Mouse (Mus musculus) cortical plate, adult 2 months (tissue): ENCODE results near the gene Olfr646.

Experiments
- CTCF ChIP-seq: fragments of 200-500 bp; IDR thresholded peaks from 2 replicates; pipeline ENCODE4 v1.5.1; 2011; ENCODE audit warnings: mild to moderate bottlenecking, control low read depth, low read length; ENCODE audit not compliant: insufficient read depth; ENCODE audit errors: extremely low read depth
- POLR2A ChIP-seq: fragments of 200-500 bp; IDR thresholded peaks from 2 replicates; pipeline ENCODE4 v1.6.1; 2011; ENCODE audit warnings: mild to moderate bottlenecking, low read length, control low read depth; ENCODE audit not compliant: insufficient read depth; ENCODE audit errors: extremely low read depth

GRCm38 (mm10) chr7:104143179-104143578, 38.5 kb downstream of the Olfr646 start, which contains the start of gene Ubqln3:
- no peak for TF ChIP-seq POLR2A
- TF ChIP-seq CTCF, result no peak
